Mouse (Mus musculus) embryonic facial prominence, embryonic 12.5 days (tissue): ENCODE measurements around the gene Crcp. TPM values are rescaled to one million over a fixed set of nuclear protein-coding genes. Genes with fewer than 3 reads are reported as not detected.
"Not testable (repeated sequence)": the region's sequence is repeated elsewhere in the genome, so short reads cannot be mapped to it uniquely, and the experiment has no call there.

Source experiments
- ATAC-seq: fragments of 200-750 bp; cut with Nextera tagmentation; 2 replicates; pipeline ENCODE4 v1.8.0; 2017; ENCODE audit not compliant: insufficient number of reproducible peaks, insufficient read depth, low FRiP score, low TSS enrichment
- H3K27ac ChIP-seq: fragments of 300-500 bp; sonication (generic); 2 replicates; pipeline ENCODE4 v1.5.1; 2016; ENCODE audit warnings: mild to moderate bottlenecking
- H3K27me3 ChIP-seq: fragments of 300-500 bp; sonication (generic); 2 replicates; pipeline ENCODE4 v1.6.1; 2016; ENCODE audit warnings: mild to moderate bottlenecking, moderate library complexity
- H3K36me3 ChIP-seq: fragments of 300-500 bp; sonication (generic); 2 replicates; pipeline ENCODE4 v1.6.1; 2016; ENCODE audit warnings: mild to moderate bottlenecking
- H3K4me1 ChIP-seq: fragments of 300-500 bp; sonication (generic); 2 replicates; pipeline ENCODE4 v1.6.1; 2016
- H3K4me2 ChIP-seq: fragments of 300-500 bp; sonication (generic); replicated peaks from 2 replicates; pipeline ENCODE4 v1.6.1; 2016; ENCODE audit warnings: mild to moderate bottlenecking, moderate library complexity
- H3K4me3 ChIP-seq: fragments of 300-500 bp; sonication (generic); 2 replicates; pipeline ENCODE4 v1.5.1; 2016; ENCODE audit warnings: mild to moderate bottlenecking
- H3K9ac ChIP-seq: fragments of 300-500 bp; sonication (generic); 2 replicates; pipeline ENCODE4 v1.6.1; 2016; ENCODE audit warnings: mild to moderate bottlenecking, moderate library complexity
- H3K9me3 ChIP-seq: fragments of 300-500 bp; sonication (generic); 2 replicates; pipeline ENCODE4 v1.6.1; 2016; ENCODE audit warnings: mild to moderate bottlenecking, moderate library complexity
- WGBS: fragments of 180-500 bp; shearing (Covaris S2); methylation state at CpG from one replicate; pipeline ENCODE4 v1.1.7; 2016; 5-methylcytosine and 5-hydroxymethylcytosine counted together
- polyA plus RNA-seq: library from polyadenylated mRNA; unstranded; fragments of >200 nt; fragmentation: Nextera tagmentation; extraction: Ambion mirVana; gene quantifications from 2 replicates; pipeline ENCODE4 v1.2.1, GENCODE M21; 2016

Crcp gene
- polyA plus RNA-seq, 1 experiment from 2014 or later = 42.0 TPM

DNA sequence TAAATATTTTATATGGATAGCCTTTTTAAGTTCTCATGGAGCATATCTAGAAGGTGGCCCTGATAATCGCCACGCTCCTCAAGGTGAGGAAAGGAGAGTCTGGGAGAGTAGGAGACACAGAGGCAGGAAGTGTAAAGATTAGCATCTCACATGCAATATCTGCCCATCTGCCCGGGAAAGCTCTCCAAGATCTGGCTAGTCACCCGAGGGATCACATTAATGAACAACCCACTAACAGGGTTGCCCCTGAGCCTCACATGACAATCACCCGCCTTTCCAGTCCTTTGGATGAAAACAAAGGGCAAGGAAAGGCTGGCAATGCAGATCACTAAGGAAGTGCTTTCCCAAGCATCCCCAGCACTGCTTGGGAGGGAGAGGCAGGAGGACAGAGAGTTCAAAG lies 2.0 kb upstream of the Crcp start:
- 73% methylated on average over 5 of the region's 5 CpGs for WGBS
- H3K4me3 ChIP-seq = no peak overlapping the region
- no peak overlapping the region for H3K4me2 ChIP-seq
- no peaks in the 10 kb centered on the region for H3K36me3 ChIP-seq
- no peaks in the 10 kb centered on the region for H3K9me3 ChIP-seq
- H3K9ac ChIP-seq = no peak overlapping the region
- no peak overlapping the region for H3K27ac ChIP-seq
- no peak for ATAC-seq
- H3K27me3 ChIP-seq = no peaks in the 10 kb centered on the region
- H3K4me1 ChIP-seq = 0 out of 2 replicates have a peak, but pooled peaks cover 6% of the 10 kb centered on the region

DNA sequence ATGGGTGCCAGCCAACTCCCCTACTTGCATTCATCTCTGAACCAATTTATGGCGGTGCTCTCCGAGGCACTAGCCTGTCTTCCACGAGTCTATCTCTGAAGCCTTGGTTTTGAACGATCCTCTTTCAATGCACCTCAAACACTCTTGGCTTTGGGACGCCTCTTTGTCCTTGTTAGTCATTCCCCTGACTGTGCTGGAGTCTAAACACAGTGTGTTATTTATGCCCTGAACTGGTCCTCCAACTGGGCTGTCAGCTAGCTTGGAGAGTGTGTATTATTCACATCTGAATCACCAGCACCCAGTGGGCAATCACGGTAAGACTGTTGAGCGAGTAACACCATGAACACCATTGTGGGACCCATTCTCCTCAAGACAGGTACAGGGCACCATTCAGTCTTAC lies 1.4 kb upstream of the Crcp start:
- WGBS = 89% methylated on average over 7 of the region's 7 CpGs

DNA sequence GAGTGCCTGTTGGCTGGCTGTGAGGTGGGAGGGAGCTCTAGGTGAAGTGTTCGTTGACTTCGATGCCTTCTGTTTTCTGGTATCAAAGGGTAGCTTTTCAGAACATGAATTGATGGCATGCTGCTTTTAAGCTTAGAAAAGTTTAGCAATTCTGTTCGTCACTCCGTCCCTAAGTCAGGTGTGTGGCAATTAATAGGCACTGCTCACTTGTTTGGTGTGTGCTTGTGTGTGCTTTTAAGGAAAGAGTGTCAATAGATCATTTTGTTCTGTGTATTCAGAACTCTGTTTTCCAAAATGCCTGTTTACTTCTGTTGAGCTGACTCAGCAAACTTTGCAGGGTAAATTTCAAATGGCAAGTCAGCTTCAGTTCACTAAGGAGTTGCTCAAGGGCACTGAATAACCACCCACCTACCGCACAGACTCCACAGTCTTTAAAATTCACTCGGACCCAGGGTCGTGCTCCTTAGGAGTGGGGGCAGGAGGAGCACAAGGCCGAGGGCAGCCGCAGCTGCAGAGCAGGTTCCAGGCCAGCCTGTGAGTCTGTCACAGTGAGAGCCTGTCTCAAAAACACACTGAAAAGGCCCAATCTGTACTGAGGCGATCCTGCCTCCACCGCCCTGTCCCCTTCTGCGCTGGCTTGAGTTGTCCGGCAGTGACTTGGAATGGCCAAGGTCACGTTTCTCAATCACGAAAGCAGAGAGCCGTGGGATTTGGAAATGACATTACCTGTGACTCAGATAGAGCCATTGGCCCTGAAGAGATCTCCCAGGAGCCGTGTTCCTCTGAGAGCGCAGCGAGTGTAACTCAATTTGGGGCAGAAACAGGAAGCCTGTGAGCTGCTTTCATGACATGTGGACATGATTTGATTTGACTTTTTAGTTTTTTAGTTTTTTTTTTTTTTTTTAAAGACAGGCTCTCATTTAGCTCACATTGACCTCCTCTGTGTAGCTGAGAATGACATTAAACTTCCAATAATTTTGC lies 2.6 kb downstream of the Crcp start:
- Histone ChIP-seq H3K9me3 (no peaks in the 10 kb centered on the region), H3K9ac (no peak overlapping the region), H3K4me3 (no peak overlapping the region), H3K27ac (no peak overlapping the region), H3K4me2 (no peak overlapping the region), H3K36me3 (0 out of 2 replicates have a peak, but pooled peaks cover 7% of the 10 kb centered on the region), H3K4me1 (0 out of 2 replicates have a peak, but pooled peaks cover 6% of the 10 kb centered on the region), H3K27me3 (no peaks in the 10 kb centered on the region)
- ATAC-seq = no peak
- WGBS = 90% methylated on average over 19 of the region's 19 CpGs

More for the DNA sequence above, 1.4 kb upstream of the Crcp start:
- H3K9me3 ChIP-seq = no peaks in the 10 kb centered on the region
- H3K27me3 ChIP-seq = no peaks in the 10 kb centered on the region
- H3K36me3 ChIP-seq = no peaks in the 10 kb centered on the region
- no peak for ATAC-seq
- no peak overlapping the region for H3K4me2 ChIP-seq
- no peak overlapping the region for H3K4me3 ChIP-seq
- no peak overlapping the region for H3K9ac ChIP-seq
- 0 out of 2 replicates have a peak, but pooled peaks cover 6% of the 10 kb centered on the region for H3K4me1 ChIP-seq
- no peak overlapping the region for H3K27ac ChIP-seq

DNA sequence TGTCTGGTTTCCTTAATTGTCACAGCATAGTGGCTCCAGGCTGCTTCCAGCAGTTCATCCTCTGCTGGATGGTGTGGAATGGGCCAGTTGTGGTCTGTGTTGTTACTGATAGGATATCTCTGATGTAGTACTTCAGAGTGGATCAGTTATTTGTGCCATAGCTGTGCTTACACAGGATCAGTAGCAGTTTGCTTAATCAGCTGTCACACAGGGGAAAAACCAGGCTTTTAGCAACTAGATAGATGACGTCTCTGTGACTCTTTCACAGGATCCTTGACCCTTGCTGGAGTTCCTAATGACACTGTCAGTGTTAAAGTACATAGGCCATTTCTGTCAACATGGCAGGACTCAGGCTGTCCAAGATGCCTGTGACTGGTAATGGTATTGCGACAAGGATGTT lies 4.8 kb downstream of the Crcp start:
- H3K4me1 ChIP-seq = 0 out of 2 replicates have a peak, but pooled peaks cover 6% of the 10 kb centered on the region
- no peak overlapping the region for H3K27ac ChIP-seq
- H3K4me2 ChIP-seq = no peak overlapping the region
- no peaks in the 10 kb centered on the region for H3K9me3 ChIP-seq
- H3K36me3 ChIP-seq = peaks cover 11% of the 10 kb centered on the region
- H3K4me3 ChIP-seq = no peak overlapping the region
- WGBS = 79% methylated on average over 2 of the region's 2 CpGs
- no peak for ATAC-seq
- H3K9ac ChIP-seq = no peak overlapping the region
- H3K27me3 ChIP-seq = no peaks in the 10 kb centered on the region

DNA sequence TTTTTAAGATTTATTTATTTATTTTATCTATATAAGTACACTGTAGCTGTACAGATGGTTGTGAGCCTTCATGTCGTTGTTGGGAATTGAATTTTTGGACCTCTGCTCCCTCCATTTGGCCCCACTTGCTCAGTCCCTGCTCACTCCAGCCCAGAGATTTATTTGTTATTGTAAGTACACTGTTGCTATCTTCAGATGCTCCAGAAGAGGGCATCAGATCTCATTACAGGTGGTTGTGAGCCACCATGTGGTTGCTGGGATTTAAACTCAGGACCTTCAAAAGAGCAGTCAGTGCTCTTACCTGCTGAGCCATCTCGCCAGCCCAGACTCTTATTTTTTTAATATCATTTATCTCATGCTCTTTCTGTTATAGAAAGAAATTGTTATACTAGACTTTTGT lies 7.2 kb downstream of the Crcp start:
- peaks cover 29% of the 10 kb centered on the region for H3K36me3 ChIP-seq
- not testable (repeated sequence) for H3K4me3 ChIP-seq, H3K27ac ChIP-seq, H3K4me1 ChIP-seq, ATAC-seq, H3K9me3 ChIP-seq, H3K4me2 ChIP-seq, H3K9ac ChIP-seq, H3K27me3 ChIP-seq
- 63% methylated on average over 2 of the region's 2 CpGs for WGBS

DNA sequence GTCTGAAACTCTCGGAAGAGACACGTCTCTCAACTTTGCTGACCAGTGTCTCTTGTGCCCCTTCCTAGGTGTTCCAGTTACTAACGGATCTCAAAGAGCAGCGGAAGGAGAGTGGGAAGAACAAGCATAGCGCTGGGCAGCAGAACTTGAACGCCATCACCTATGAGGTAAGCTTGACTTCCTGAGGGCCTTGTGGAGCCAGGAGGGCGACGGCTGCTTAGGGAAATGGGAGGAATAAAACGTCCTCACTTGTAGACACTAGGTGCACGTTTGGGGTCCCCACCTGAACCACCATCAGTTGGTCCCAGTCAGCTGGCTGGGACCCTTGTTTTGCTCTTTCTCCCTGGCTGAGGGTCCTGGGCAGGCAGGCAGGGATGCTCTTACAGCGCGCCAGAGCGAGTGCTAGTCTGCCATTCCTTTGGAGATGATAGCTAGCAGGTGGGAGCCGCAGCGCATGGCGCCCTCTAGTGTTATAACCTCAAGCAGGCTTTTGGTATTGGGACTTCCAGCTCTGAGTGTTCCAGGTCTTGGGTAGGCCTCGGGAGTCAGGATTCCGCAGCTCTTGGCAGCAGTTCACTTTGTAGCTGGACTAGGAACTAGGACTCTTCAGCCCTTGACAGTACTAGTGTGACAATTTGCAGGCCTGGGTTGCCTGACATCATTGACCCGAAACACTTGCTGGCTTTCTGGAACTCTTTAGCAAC lies 8.8 kb downstream of the Crcp start:
- Histone ChIP-seq H3K27ac (no peak overlapping the region), H3K27me3 (no peaks in the 10 kb centered on the region), H3K36me3 (peaks cover 39% of the 10 kb centered on the region), H3K9me3 (no peaks in the 10 kb centered on the region), H3K4me1 (no peaks in the 10 kb centered on the region), H3K4me2 (no peak overlapping the region), H3K9ac (no peak overlapping the region), H3K4me3 (no peak overlapping the region)
- ATAC-seq = no peak
- 64% methylated on average over 19 of the region's 19 CpGs for WGBS

DNA sequence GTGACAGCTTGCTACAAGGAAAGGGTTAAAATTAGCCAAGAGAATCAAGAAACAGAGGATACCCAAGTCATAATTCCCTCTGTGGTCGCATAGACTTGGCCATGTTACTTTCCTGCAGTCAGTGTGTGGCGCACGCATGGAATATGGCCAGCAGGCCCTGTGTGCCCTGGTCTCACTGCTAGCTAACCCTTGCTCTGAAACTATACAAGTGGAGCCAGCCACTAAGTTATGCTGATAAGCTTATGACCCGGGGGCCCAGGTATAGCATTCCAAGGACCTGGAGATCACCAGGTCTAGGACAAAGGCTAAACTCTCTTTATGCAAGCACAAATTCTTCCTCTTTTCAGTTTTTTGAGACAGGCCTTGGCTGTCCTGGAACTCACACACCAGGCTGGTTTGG lies 11.7 kb downstream of the Crcp start:
- 90% methylated on average over 4 of the region's 4 CpGs for WGBS
- H3K4me3 ChIP-seq = no peak overlapping the region

DNA sequence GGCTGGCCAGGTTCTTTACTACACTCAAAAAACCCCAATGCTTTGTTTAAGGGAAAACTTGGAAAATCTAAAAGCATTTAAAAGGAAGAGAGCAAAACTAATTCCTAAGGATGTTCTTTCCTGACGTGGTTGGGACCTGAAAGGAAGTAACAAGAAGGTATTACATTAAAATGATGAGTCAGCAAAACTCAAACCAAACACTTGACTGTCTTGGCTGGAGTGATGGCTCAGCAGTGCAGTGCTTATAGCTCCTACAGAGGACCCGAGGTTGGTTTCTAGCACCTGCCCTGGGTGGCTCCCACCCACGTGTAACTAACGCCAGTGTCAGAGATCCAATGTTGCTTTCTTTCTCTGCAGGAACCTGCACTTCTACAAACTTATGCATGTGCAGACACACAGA lies 12.2 kb downstream of the Crcp start:
- Histone ChIP-seq H3K9me3 (no peaks in the 10 kb centered on the region), H3K9ac (no peak overlapping the region), H3K27me3 (no peaks in the 10 kb centered on the region), H3K4me3 (no peak overlapping the region), H3K27ac (no peak overlapping the region), H3K4me1 (no peaks in the 10 kb centered on the region), H3K4me2 (no peak overlapping the region), H3K36me3 (peaks cover 55% of the 10 kb centered on the region)
- ATAC-seq = no peak
- WGBS = 90% methylated on average over 4 of the region's 4 CpGs

More for the DNA sequence above, 11.7 kb downstream of the Crcp start:
- no peaks in the 10 kb centered on the region for H3K27me3 ChIP-seq
- H3K4me2 ChIP-seq = no peak overlapping the region
- H3K4me1 ChIP-seq = no peaks in the 10 kb centered on the region
- no peak overlapping the region for H3K9ac ChIP-seq
- H3K9me3 ChIP-seq = no peaks in the 10 kb centered on the region
- H3K36me3 ChIP-seq = peaks cover 53% of the 10 kb centered on the region
- no peak for ATAC-seq
- H3K27ac ChIP-seq = no peak overlapping the region

DNA sequence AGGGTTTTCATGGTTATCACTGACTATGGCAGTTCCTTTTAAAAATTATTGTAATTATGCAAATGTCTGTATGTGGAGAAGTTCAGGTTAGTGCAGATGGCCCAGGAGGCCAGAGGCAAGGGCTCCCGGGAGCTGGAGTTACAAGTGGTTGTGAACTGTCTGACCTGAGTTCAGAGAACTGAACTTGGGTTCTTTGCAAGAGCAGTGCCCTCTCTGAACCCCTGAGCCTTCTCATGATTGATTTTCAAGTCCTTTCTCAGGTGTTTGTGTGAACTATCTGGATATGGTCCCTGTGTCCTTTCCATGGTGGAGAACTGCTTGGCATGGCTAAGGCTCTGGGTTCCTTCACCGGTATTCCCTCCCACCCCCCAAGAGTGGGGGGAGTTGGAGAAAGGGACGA lies 14.7 kb downstream of the Crcp start:
- Histone ChIP-seq H3K4me1 (no peaks in the 10 kb centered on the region), H3K9ac (no peak overlapping the region), H3K36me3 (peaks cover 61% of the 10 kb centered on the region), H3K4me2 (no peak overlapping the region), H3K4me3 (no peak overlapping the region), H3K27me3 (no peaks in the 10 kb centered on the region), H3K9me3 (no peaks in the 10 kb centered on the region), H3K27ac (no peak overlapping the region)
- 85% methylated on average over 3 of the region's 3 CpGs for WGBS
- ATAC-seq = no peak

DNA sequence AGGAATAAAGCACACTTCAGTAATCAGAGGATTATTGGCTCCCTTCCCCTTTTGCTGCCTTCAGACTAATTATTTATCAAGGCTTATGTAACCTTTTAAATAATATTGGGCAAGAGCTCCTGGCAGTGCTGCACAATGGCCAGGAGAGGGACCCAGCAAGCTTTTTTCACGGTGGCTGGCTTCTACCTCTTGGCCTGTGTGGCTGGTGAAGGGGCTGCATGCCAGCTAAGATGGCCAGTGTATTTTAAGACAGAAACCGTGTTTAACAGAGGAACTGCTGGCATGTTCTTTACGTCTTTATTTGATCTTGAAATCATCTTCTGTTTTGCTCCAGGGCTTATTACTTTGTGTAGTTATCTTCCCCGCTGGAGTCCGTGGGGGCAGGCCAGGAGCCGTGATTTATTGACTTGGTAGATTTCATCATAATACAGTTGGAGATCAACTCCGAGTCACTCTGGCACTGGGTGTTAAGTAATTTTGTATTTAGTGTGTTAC lies 15.2 kb downstream of the Crcp start:
- Histone ChIP-seq H3K9ac (no peak overlapping the region), H3K27me3 (no peaks in the 10 kb centered on the region), H3K36me3 (peaks cover 64% of the 10 kb centered on the region), H3K4me1 (no peaks in the 10 kb centered on the region), H3K9me3 (no peaks in the 10 kb centered on the region), H3K4me2 (no peak overlapping the region), H3K27ac (no peak overlapping the region), H3K4me3 (no peak overlapping the region)
- ATAC-seq = no peak
- 83% methylated on average over 7 of the region's 7 CpGs for WGBS

DNA sequence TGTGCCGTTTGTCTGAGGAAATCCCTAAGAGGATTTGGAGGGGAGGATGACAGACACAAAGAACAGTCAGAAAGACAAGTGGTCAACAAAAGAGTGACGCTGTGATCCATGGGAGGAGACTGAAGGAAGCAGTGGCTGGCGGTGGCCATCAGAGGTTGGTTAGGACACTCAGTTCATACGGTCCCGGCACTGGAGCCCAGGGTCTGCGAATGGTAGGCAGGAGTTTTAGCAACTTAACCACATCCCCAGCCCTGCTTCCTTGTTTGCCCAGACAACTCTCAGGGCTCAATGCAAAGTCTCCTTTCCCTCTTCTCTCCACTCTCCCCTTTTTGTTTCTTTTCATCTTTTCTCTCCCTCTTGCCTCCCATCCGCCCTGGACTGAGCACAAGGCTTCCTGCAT lies 17.0 kb downstream of the Crcp start:
- no peaks in the 10 kb centered on the region for H3K4me1 ChIP-seq

More for the DNA sequence above, 17.0 kb downstream of the Crcp start:
- H3K9me3 ChIP-seq = no peaks in the 10 kb centered on the region
- H3K4me3 ChIP-seq = no peak overlapping the region
- no peak for ATAC-seq
- no peak overlapping the region for H3K27ac ChIP-seq
- H3K36me3 ChIP-seq = peaks cover 56% of the 10 kb centered on the region
- H3K27me3 ChIP-seq = no peaks in the 10 kb centered on the region
- H3K9ac ChIP-seq = no peak overlapping the region
- WGBS = 87% methylated on average over 7 of the region's 7 CpGs
- H3K4me2 ChIP-seq = no peak overlapping the region
